Mouse (Mus musculus) bone marrow macrophage, adult 2 months (primary cell): ENCODE data around the gene Tm4sf19. TPM values are rescaled to one million over a fixed set of nuclear protein-coding genes. Genes with fewer than 3 reads are reported as not detected.

Source experiments
- H3K27ac ChIP-seq: 2 replicates; pipeline ENCODE4 v1.5.1; 2012; ENCODE audit warnings: low read depth, low read length; ENCODE audit not compliant: insufficient read depth
- H3K4me1 ChIP-seq: 2 replicates; pipeline ENCODE4 v1.6.1; 2012; ENCODE audit warnings: low read length; ENCODE audit not compliant: control insufficient read depth, insufficient read depth
- H3K4me3 ChIP-seq: 2 replicates; pipeline ENCODE4 v1.5.1; 2012; ENCODE audit warnings: mild to moderate bottlenecking, low read length, moderate library complexity; ENCODE audit not compliant: insufficient read depth
- CTCF ChIP-seq: IDR thresholded peaks from 2 replicates; pipeline ENCODE4 v1.5.1; 2012; ENCODE audit warnings: low read depth, mild to moderate bottlenecking, low read length, moderate library complexity
- POLR2A ChIP-seq: IDR thresholded peaks from 2 replicates; pipeline ENCODE4 v1.6.1; 2012; ENCODE audit warnings: mild to moderate bottlenecking, low read depth, low read length, borderline replicate concordance
- polyA plus RNA-seq: library from polyadenylated mRNA; stranded (reverse); fragments of >200 nt; gene quantifications from 2 replicates; pipeline ENCODE4 v1.2.4, GENCODE M21; 2012; ENCODE audit not compliant: missing spikeins, insufficient read depth, insufficient read length

Tm4sf19 gene
- polyA plus RNA-seq, 1 experiment = 4.4 TPM

GRCm38 (mm10) chr16:32445558-32445957, 45.3 kb downstream of the Tm4sf19 start:
- H3K4me1 ChIP-seq = peaks cover 9% of the 10 kb centered on the region
- no peak for TF ChIP-seq POLR2A
- no peak for TF ChIP-seq CTCF
- no peak overlapping the region for H3K4me3 ChIP-seq
- H3K27ac ChIP-seq = no peak overlapping the region

- peaks cover under 1% of the 10 kb centered on the region; the same call in 1 of the 2 replicates for H3K4me1 ChIP-seq
- no peak overlapping the region for H3K4me3 ChIP-seq
- no peak overlapping the region for H3K27ac ChIP-seq
- no peak for TF ChIP-seq CTCF
- TF ChIP-seq POLR2A = no peak
Measured at GRCm38 (mm10) chr16:32446563-32447138, 46.3 kb downstream of the Tm4sf19 start.

- no peak for TF ChIP-seq POLR2A
- no peak for TF ChIP-seq CTCF
- no peaks in the 10 kb centered on the region for H3K4me1 ChIP-seq
- no peak overlapping the region for H3K27ac ChIP-seq
- no peak overlapping the region for H3K4me3 ChIP-seq
Measured at GRCm38 (mm10) chr16:32449665-32450064, 49.4 kb downstream of the Tm4sf19 start.

- Histone ChIP-seq H3K4me3 (no peak overlapping the region), H3K4me1 (no peaks in the 10 kb centered on the region), H3K27ac (no peak overlapping the region)
- TF ChIP-seq CTCF = no peak
- no peak for TF ChIP-seq POLR2A
Measured at GRCm38 (mm10) chr16:32450133-32450532, 49.8 kb downstream of the Tm4sf19 start.

- Histone ChIP-seq H3K4me1 (peaks cover 3% of the 10 kb centered on the region; the same call in 1 of the 2 replicates), H3K4me3 (no peak overlapping the region), H3K27ac (no peak overlapping the region)
- TF ChIP-seq POLR2A (no peak), CTCF (no peak)
Measured at GRCm38 (mm10) chr16:32453102-32453501, 52.8 kb downstream of the Tm4sf19 start.

- Histone ChIP-seq H3K27ac (no peak overlapping the region), H3K4me1 (peaks cover 3% of the 10 kb centered on the region; the same call in 1 of the 2 replicates), H3K4me3 (no peak overlapping the region)
- TF ChIP-seq POLR2A (no peak), CTCF (no peak)
Measured at GRCm38 (mm10) chr16:32454646-32455045, 54.3 kb downstream of the Tm4sf19 start.

GRCm38 (mm10) chr16:32456086-32456485, 55.8 kb downstream of the Tm4sf19 start:
- TF ChIP-seq CTCF = no peak
- no peak for TF ChIP-seq POLR2A
- H3K27ac ChIP-seq = no peak overlapping the region
- peaks cover 3% of the 10 kb centered on the region; the same call in 1 of the 2 replicates for H3K4me1 ChIP-seq

GRCm38 (mm10) chr16:32456761-32457160, 56.5 kb downstream of the Tm4sf19 start:
- no peak overlapping the region for H3K27ac ChIP-seq
- TF ChIP-seq CTCF = no peak
- TF ChIP-seq POLR2A = no peak
- no peak overlapping the region for H3K4me3 ChIP-seq
- peaks cover 3% of the 10 kb centered on the region; the same call in 1 of the 2 replicates for H3K4me1 ChIP-seq

More at GRCm38 (mm10) chr16:32456086-32456485, 55.8 kb downstream of the Tm4sf19 start:
- no peak overlapping the region for H3K4me3 ChIP-seq

Other genes starting within 250 kb of the Tm4sf19 start
- gene Nrros, start 234.9 kb upstream of the Tm4sf19 start, polyA plus RNA-seq = 227 and 230 TPM in 2 replicates
- gene Bex6, start 220.7 kb upstream of the Tm4sf19 start, polyA plus RNA-seq = 1.4 and 1.9 TPM in 2 replicates
- 8.5 and 8.6 TPM in 2 replicates for gene Fbxo45, start 153.3 kb upstream of the Tm4sf19 start, polyA plus RNA-seq
- gene Wdr53, start 153.3 kb upstream of the Tm4sf19 start, polyA plus RNA-seq = 18.0 and 20.3 TPM in 2 replicates
- gene Smco1, start 129.0 kb upstream of the Tm4sf19 start, polyA plus RNA-seq = not detected in 2 replicates
- 10.5 and 11.2 TPM in 2 replicates for gene Rnf168, start 123.0 kb upstream of the Tm4sf19 start, polyA plus RNA-seq
- gene Ubxn7, start 68.2 kb upstream of the Tm4sf19 start, polyA plus RNA-seq = 17.9 and 19.6 TPM in 2 replicates
- gene Tctex1d2, start 19.2 kb downstream of the Tm4sf19 start, polyA plus RNA-seq = 43.8 and 47.9 TPM in 2 replicates
- 95.8 and 100 TPM in 2 replicates for gene Pcyt1a, start 30.4 kb downstream of the Tm4sf19 start, polyA plus RNA-seq
- gene Slc51a, start 87.4 kb downstream of the Tm4sf19 start, polyA plus RNA-seq = not detected in 2 replicates
- not detected in 2 replicates for gene Zdhhc19, start 95.8 kb downstream of the Tm4sf19 start, polyA plus RNA-seq
- 45.0 and 47.0 TPM in 2 replicates for gene Tfrc, start 208.4 kb downstream of the Tm4sf19 start, polyA plus RNA-seq
- 3.5 and 6.8 TPM in 2 replicates for gene Tnk2, start 243.4 kb downstream of the Tm4sf19 start, polyA plus RNA-seq